Mouse (Mus musculus) CH12.LX (cell line): ENCODE measurements around the gene Ppid. TPM values are rescaled to one million over a fixed set of nuclear protein-coding genes. Genes with fewer than 3 reads are reported as not detected.

Experiments
- DNase-seq: peaks from one replicate; pipeline ENCODE4 v3.0.0-alpha.2; 2013; ENCODE audit errors: extremely low read depth
- H3K27ac ChIP-seq: 2 replicates; pipeline ENCODE4 v1.5.1; 2012; ENCODE audit warnings: low read depth, mild to moderate bottlenecking, control low read depth, moderate library complexity; ENCODE audit not compliant: insufficient read depth
- H3K27me3 ChIP-seq: replicated peaks from 2 replicates; pipeline ENCODE3; 2012; ENCODE audit warnings: inconsistent platforms
- H3K36me3 ChIP-seq, 2 experiments: replicated peaks in 1 of 2; 2 replicates each; pipeline versions ENCODE3 to v1.6.1; 2012; ENCODE audit warnings: inconsistent platforms in 1 of 2, low read length in 1 of 2, mild to moderate bottlenecking in 1 of 2, mixed read lengths in 1 of 2, moderate library complexity in 1 of 2; ENCODE audit not compliant: control insufficient read depth in 1 of 2, insufficient read depth in 1 of 2
- H3K4me1 ChIP-seq, 2 experiments: 2 replicates each; pipeline ENCODE4 v1.6.1; 2012; ENCODE audit warnings: inconsistent platforms in 1 of 2, moderate library complexity in 1 of 2; ENCODE audit not compliant: insufficient read depth in 2 of 2, control insufficient read depth in 1 of 2
- H3K4me2 ChIP-seq: 2 replicates; pipeline ENCODE4 v1.6.1; 2012; ENCODE audit warnings: low read depth, mild to moderate bottlenecking, control low read depth; ENCODE audit not compliant: poor library complexity, insufficient read depth, severe bottlenecking
- H3K4me3 ChIP-seq, 3 experiments: fragments of 150-350 bp in 1 of 3; sonication (generic) in 1 of 3; replicated peaks in 1 of 3; 2 replicates each; pipeline versions ENCODE3 to v1.5.1; 2011 to 2012; ENCODE audit warnings: low read depth in 2 of 3, low read length in 2 of 3, mild to moderate bottlenecking in 2 of 3, moderate library complexity in 2 of 3, control low read depth in 1 of 3, improper control_type of control experiment in 1 of 3, inconsistent platforms in 1 of 3, mixed read lengths in 1 of 3; ENCODE audit not compliant: poor library complexity in 1 of 3
- H3K79me2 ChIP-seq: replicated peaks from 2 replicates; pipeline ENCODE4 v1.6.1; 2012; ENCODE audit warnings: mild to moderate bottlenecking, moderate library complexity; ENCODE audit not compliant: control insufficient read depth, poor library complexity, insufficient read depth, severe bottlenecking; ENCODE audit errors: extremely low read depth
- H3K9ac ChIP-seq: 2 replicates; pipeline ENCODE4 v1.6.1; 2012; ENCODE audit warnings: low read depth, mild to moderate bottlenecking, control low read depth, moderate library complexity; ENCODE audit not compliant: insufficient read depth
- H3K9me3 ChIP-seq: replicated peaks from 2 replicates; pipeline ENCODE3; 2012; ENCODE audit warnings: low read length, inconsistent platforms, mixed read lengths
- IRF4 ChIP-seq: IDR thresholded peaks from 2 replicates; pipeline ENCODE4 v1.6.1; 2014; ENCODE audit warnings: low read depth, mild to moderate bottlenecking, inconsistent platforms, low read length, improper control_type of control experiment
- MAFK ChIP-seq: IDR thresholded peaks from 2 replicates; pipeline ENCODE4 v1.6.1; 2011; ENCODE audit warnings: low read length, improper control_type of control experiment; ENCODE audit not compliant: insufficient replicate concordance
- MEF2A ChIP-seq: IDR thresholded peaks from 2 replicates; pipeline ENCODE4 v1.6.1; 2014; ENCODE audit warnings: low read depth, mild to moderate bottlenecking, inconsistent platforms, low read length, improper control_type of control experiment, borderline replicate concordance
- SIN3A ChIP-seq: IDR thresholded peaks from 2 replicates; pipeline ENCODE4 v1.6.1; 2012; ENCODE audit warnings: low read length, improper control_type of control experiment, inconsistent platforms
- ZC3H11A ChIP-seq: IDR thresholded peaks from 2 replicates; pipeline ENCODE4 v1.6.1; 2012; ENCODE audit warnings: low read depth, mild to moderate bottlenecking, inconsistent platforms, low read length, improper control_type of control experiment
- ZMIZ1 ChIP-seq: IDR thresholded peaks from 2 replicates; pipeline ENCODE4 v1.6.1; 2012; ENCODE audit warnings: low read depth, mild to moderate bottlenecking, inconsistent platforms, low read length, improper control_type of control experiment
- ZNF384 ChIP-seq: IDR thresholded peaks from 2 replicates; pipeline ENCODE4 v1.6.1; 2012; ENCODE audit warnings: low read depth, low read length, improper control_type of control experiment, inconsistent platforms
- dilution Hi-C: fragments of 300-500 bp; cut with MboI; formaldehyde crosslinking; loops from 2 replicates; pipeline ENCODE4 v1.14.3; 2020; ENCODE audit warnings: low sequenced_read_pairs; ENCODE audit not compliant: extremely low pct_unique_long_range_greater_than_20kb, extremely low pct_ligation_motif_present
- in situ Hi-C: fragments of 300-500 bp; cut with MboI; formaldehyde crosslinking; loops from 3 replicates; pipeline ENCODE4 v1.14.3; 2019; ENCODE audit warnings: low sequenced_read_pairs, low pct_ligation_motif_present, low pct_unique_long_range_greater_than_20kb, mixed read lengths
- polyA plus RNA-seq: library from polyadenylated mRNA; unstranded; fragments of >175 nt; gene quantifications from 2 replicates; pipeline ENCODE4 v1.2.1, GENCODE M21; 2012; ENCODE audit warnings: low read depth; ENCODE audit not compliant: insufficient read length
- total RNA-seq, 2 experiments: library from RNA; depleted of rRNA; stranded (reverse); fragments of 300-350 nt in 1 of 2; fragments of >200 nt in 1 of 2; gene quantifications; 2 replicates each; pipeline ENCODE4 v1.2.3; 2012 to 2014

Ppid gene
- total and polyA plus RNA-seq, 3 experiments: 129 to 438 (median 335) TPM

- peak; percentile 87 for TF ChIP-seq SIN3A
- TF ChIP-seq, all 38 proteins: peak for 17
Measured at GRCm38 (mm10) chr3:79590863-79591792, at the start of gene Ppid (continued).

DNA sequence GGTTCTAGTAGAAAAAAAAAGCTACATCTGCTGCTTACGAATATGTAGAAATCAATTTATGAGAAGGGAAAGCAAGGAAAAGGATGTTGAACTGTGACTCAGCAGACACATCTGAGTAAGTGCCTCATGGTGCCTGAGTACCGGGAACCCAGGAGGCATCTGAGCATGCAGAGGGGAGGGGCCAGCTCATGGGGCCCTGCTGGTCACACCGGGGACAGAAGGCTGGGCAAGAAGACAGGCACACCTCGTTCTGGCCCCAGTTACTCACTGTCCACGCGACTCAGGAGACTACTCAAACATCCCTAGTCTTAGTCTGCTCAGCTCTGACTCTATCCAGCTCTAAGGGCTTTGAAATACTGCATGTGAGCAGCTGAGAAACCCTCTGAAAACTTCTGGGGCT lies 48.6 kb upstream of the Ppid start:
- H3K27ac ChIP-seq: no peak overlapping the region

GRCm38 (mm10) chr3:79548681-79549437 lies 42.3 kb upstream of the Ppid start:
- Histone ChIP-seq H3K9ac (no peak overlapping the region), H3K79me2 (no peaks in the 10 kb centered on the region), H3K27ac (no peak overlapping the region), H3K4me2 (no peak overlapping the region), H3K4me3 (no peak overlapping the region), H3K27me3 (peaks cover 7% of the 10 kb centered on the region), H3K4me1 (no peaks in the 10 kb centered on the region), H3K36me3 (no peaks in the 10 kb centered on the region), H3K9me3 (no peaks in the 10 kb centered on the region)
- in situ Hi-C loops (no loop called here), dilution Hi-C loops (no loop called here)
- no peak for TF ChIP-seq MEF2A
- TF ChIP-seq IRF4: no peak
- TF ChIP-seq ZNF384: no peak
- no peak for DNase-seq

More for the DNA sequence above, 48.6 kb upstream of the Ppid start:
- Histone ChIP-seq H3K27me3 (peaks cover 13% of the 10 kb centered on the region), H3K36me3 (no peaks in the 10 kb centered on the region), H3K9ac (no peak overlapping the region), H3K4me2 (no peak overlapping the region), H3K79me2 (no peaks in the 10 kb centered on the region), H3K4me3 (no peak overlapping the region), H3K4me1 (peaks cover 0 to 24% of the 10 kb centered on the region in 2 experiments; a peak in 2 of 4 replicates), H3K9me3 (no peaks in the 10 kb centered on the region)
- dilution Hi-C loops (no loop called here), in situ Hi-C loops (no loop called here)
- TF ChIP-seq ZMIZ1: no peak
- TF ChIP-seq MEF2A: no peak
- no peak for TF ChIP-seq MAFK
- no peak for TF ChIP-seq ZC3H11A
- peak; percentile 57 for DNase-seq
